Mouse (Mus musculus) heart, embryonic 15.5 days (tissue): ENCODE results near the gene Pask. TPM values are rescaled to one million over a fixed set of nuclear protein-coding genes. Genes with fewer than 3 reads are reported as not detected.

ENCODE experiments used
- ATAC-seq: fragments of 200-750 bp; cut with Nextera tagmentation; replicated peaks from 2 replicates; pipeline ENCODE4 v1.8.0; 2017; ENCODE audit warnings: low read depth, moderate TSS enrichment; ENCODE audit not compliant: insufficient number of reproducible peaks, insufficient read depth, low FRiP score
- H3K27ac ChIP-seq: fragments of 300-500 bp; sonication (generic); 2 replicates; pipeline ENCODE4 v1.5.1; 2015; ENCODE audit warnings: mild to moderate bottlenecking, inconsistent platforms
- H3K27me3 ChIP-seq: fragments of 300-500 bp; sonication (generic); 2 replicates; pipeline ENCODE4 v1.6.1; 2015; ENCODE audit warnings: inconsistent platforms
- H3K36me3 ChIP-seq: fragments of 300-500 bp; sonication (generic); 2 replicates; pipeline ENCODE4 v1.6.1; 2015; ENCODE audit warnings: mild to moderate bottlenecking, inconsistent platforms
- H3K4me1 ChIP-seq: fragments of 300-500 bp; sonication (generic); replicated peaks from 2 replicates; pipeline ENCODE4 v1.6.1; 2015; ENCODE audit warnings: inconsistent platforms
- H3K4me2 ChIP-seq: fragments of 300-500 bp; sonication (generic); 2 replicates; pipeline ENCODE4 v1.6.1; 2015; ENCODE audit warnings: inconsistent platforms, mild to moderate bottlenecking, moderate library complexity
- H3K4me3 ChIP-seq: fragments of 300-500 bp; sonication (generic); 2 replicates; pipeline ENCODE4 v1.5.1; 2015; ENCODE audit warnings: mild to moderate bottlenecking, inconsistent platforms
- H3K9ac ChIP-seq: fragments of 300-500 bp; sonication (generic); 2 replicates; pipeline ENCODE4 v1.6.1; 2015; ENCODE audit warnings: mild to moderate bottlenecking, inconsistent platforms
- H3K9me3 ChIP-seq: fragments of 300-500 bp; sonication (generic); replicated peaks from 2 replicates; pipeline ENCODE4 v1.6.1; 2016; ENCODE audit warnings: inconsistent platforms
- WGBS: fragments of 180-500 bp; shearing (Covaris S2); methylation state at CpG from one replicate; pipeline ENCODE4 v1.1.7; 2015; ENCODE audit warnings: mixed read lengths; 5-methylcytosine and 5-hydroxymethylcytosine counted together
- microRNA-seq: library from miRNA; unstranded; fragments of <30 nt; microRNA quantifications from one replicate; pipeline ENCODE4, GENCODE M21; 2016
- polyA plus RNA-seq: library from polyadenylated mRNA; unstranded; fragments of >200 nt; fragmentation: Nextera tagmentation; extraction: Ambion mirVana; gene quantifications from 2 replicates; pipeline ENCODE4 v1.2.1, GENCODE M21; 2015

The Pask gene
- polyA plus RNA-seq, 1 experiment from 2014 or later = 5.4 TPM

DNA sequence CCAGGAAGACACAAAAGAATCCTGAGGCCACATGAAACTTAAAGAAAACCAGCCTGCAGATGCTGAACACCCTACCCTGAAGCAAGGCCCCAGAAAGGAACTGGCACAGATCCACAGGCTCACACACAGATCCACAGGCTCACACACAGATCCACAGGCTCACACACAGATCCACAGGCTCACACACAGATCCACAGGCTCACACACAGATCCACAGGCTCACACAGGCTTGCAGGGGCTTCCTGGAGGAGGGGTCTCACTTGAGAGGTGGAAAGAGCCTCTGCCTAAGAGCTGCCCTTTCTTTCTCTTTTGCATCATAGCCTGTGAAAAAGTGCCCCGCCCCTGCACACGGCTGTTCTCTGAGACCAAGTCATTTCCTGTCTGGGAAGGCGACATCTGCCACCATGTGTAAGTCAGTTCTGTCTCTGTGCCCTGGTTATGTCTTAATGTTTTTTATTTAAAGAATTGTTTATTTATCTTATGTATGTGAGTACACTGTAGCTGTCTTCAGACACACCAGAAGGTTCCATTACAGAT, 53.5 kb downstream of the Pask start:
- Histone ChIP-seq H3K27me3 (no peaks in the 10 kb centered on the region), H3K36me3 (no peaks in the 10 kb centered on the region), H3K27ac (no peak overlapping the region), H3K4me1 (no peaks in the 10 kb centered on the region), H3K4me2 (no peak overlapping the region), H3K9me3 (no peaks in the 10 kb centered on the region), H3K4me3 (no peak overlapping the region), H3K9ac (no peak overlapping the region)
- ATAC-seq = no peak
- 45% methylated on average over 3 of the region's 3 CpGs for WGBS

DNA sequence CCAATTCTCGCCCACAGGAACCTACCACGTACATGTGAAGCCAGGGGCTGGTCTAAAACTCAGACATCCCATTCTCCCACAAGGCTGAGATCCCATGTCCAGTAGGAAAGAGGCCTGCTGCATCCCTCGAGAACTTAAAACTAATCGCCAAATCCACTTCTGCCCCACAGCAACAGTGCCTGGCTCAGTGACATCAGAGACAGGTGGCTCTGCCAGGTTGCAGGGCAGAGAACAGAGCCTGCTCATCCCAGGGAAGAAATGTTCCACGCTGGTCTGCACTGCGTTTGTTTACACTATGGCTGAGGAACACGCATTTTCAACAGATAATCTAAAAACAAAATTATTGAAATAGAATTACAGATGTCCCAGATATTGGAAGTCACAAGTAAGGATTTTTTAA, 66.2 kb downstream of the Pask start:
- H3K4me3 ChIP-seq = no peak overlapping the region
- no peak for ATAC-seq
- no peak overlapping the region for H3K9ac ChIP-seq
- H3K27me3 ChIP-seq = peaks cover 3% of the 10 kb centered on the region; the same call in 1 of the 2 replicates
- 74% methylated on average over 7 of the region's 7 CpGs for WGBS
- no peaks in the 10 kb centered on the region for H3K36me3 ChIP-seq
- H3K27ac ChIP-seq = no peak overlapping the region
- H3K4me1 ChIP-seq = no peaks in the 10 kb centered on the region
- no peak overlapping the region for H3K4me2 ChIP-seq
- H3K9me3 ChIP-seq = no peaks in the 10 kb centered on the region

DNA sequence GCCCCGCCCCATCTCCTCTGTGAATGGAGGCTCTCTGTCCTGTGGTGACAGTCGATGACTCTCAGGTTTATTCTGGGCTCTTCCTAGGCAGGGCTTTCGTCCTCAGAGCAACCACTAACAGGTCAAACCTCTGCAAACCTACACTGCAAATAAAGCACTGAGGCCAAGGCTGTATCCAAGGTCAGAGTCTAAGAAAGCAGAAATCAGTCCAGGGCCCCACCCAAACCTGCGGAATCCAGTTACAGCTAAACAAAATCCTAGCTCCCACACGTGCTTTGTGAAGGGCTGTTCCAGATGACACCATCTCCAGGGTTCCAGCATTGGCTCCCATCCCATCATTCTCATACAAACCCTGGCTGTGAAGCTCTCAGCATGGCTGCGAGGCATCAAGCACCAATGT, 67.7 kb downstream of the Pask start:
- ATAC-seq = no peak
- Histone ChIP-seq H3K4me2 (no peak overlapping the region), H3K4me3 (no peak overlapping the region), H3K9me3 (no peaks in the 10 kb centered on the region), H3K4me1 (no peaks in the 10 kb centered on the region), H3K27me3 (peaks cover 3% of the 10 kb centered on the region; the same call in 1 of the 2 replicates), H3K36me3 (no peaks in the 10 kb centered on the region), H3K9ac (no peak overlapping the region), H3K27ac (no peak overlapping the region)
- 74% methylated on average over 6 of the region's 6 CpGs for WGBS

DNA sequence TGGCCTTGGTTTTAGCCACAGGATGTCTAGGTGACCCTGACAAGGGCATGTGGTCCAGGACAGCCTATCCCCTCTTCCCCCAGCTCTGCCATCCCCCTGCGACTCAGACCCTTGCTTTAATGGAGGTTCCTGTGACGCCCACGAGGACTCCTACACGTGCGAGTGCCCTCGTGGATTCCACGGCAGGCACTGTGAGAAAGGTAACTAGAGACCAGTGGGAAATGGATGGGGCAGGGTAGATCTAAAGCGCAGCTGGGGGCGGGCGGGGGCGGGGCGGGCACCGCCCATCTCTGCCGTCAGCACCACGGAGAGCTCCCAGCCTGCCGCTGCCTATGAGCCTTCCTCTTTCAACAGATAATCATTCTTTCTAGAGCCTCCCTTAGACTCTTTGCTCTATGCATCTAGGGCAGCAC, 70.9 kb downstream of the Pask start:
- no peak for ATAC-seq
- WGBS = 4% methylated on average over 16 of the region's 16 CpGs

DNA sequence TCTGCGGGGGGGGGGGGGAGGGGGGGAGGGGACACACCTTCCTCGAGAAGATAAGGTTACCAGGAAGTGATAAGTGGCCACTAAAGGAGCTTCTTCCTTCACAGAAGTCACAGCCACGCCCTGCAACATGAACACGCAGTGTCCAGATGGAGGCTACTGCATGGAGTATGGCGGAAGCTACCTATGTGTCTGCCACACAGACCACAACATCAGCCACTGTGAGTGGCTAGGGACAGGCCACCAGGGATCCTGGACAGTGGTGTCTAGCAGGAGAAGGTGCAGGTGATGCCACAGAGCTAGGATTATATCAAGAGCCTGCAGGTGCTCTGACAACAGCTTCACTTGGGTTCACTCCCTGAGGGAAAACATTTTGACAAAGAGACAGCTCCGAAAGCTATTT, 71.5 kb downstream of the Pask start:
- no peak for ATAC-seq

More for the DNA sequence above, 70.9 kb downstream of the Pask start:
- peaks cover 3% of the 10 kb centered on the region; the same call in 1 of the 2 replicates for H3K27me3 ChIP-seq
- H3K27ac ChIP-seq = no peak overlapping the region
- H3K4me1 ChIP-seq = no peaks in the 10 kb centered on the region
- no peak overlapping the region for H3K4me2 ChIP-seq
- no peaks in the 10 kb centered on the region for H3K9me3 ChIP-seq
- no peaks in the 10 kb centered on the region for H3K36me3 ChIP-seq
- no peak overlapping the region for H3K4me3 ChIP-seq
- no peak overlapping the region for H3K9ac ChIP-seq

DNA sequence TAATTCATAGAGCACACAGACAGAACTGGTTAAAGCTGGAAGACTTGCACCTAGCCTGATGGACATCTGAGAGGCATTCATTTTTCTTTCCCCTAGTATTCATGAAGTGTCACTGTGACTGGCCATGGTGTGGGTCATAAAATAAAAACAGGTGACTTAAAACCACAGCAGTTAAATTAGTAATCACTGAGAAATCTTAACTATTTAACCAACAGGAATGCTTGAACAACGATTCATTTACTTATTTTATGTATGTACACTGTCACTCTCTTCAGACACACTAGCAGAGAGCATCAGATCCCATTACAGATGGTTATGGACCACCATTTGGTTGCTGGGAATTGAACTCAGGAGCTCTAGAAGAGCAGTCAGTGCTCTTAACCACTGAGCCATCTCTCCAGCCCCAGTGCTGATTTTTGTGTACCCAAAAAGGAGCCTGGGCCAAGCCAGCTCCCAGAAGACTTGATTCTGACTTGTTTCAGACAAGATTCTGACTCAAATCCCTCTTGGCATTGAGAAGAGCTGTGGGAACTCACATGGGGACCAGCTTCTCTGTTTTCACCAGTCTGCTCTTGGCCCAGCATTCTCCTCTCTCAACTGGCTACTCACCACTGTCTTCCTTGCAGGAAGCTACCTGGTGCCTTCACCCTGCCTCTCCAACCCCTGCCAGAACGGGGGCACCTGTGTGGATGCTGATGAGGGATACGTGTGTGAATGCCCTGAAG, 72.6 kb downstream of the Pask start:
- Histone ChIP-seq H3K4me2 (no peak overlapping the region), H3K4me3 (no peak overlapping the region), H3K9ac (no peak overlapping the region), H3K4me1 (no peaks in the 10 kb centered on the region), H3K27me3 (no peaks in the 10 kb centered on the region), H3K27ac (no peak overlapping the region), H3K36me3 (no peaks in the 10 kb centered on the region), H3K9me3 (no peaks in the 10 kb centered on the region)
- 54% methylated on average over 3 of the region's 3 CpGs for WGBS
- no peak for ATAC-seq

More for the DNA sequence above, 71.5 kb downstream of the Pask start:
- Histone ChIP-seq H3K4me1 (no peaks in the 10 kb centered on the region), H3K36me3 (no peaks in the 10 kb centered on the region), H3K9ac (no peak overlapping the region), H3K4me2 (no peak overlapping the region), H3K9me3 (no peaks in the 10 kb centered on the region), H3K27me3 (peaks cover 3% of the 10 kb centered on the region; the same call in 1 of the 2 replicates), H3K27ac (no peak overlapping the region), H3K4me3 (no peak overlapping the region)
- 67% methylated on average over 5 of the region's 6 CpGs for WGBS

DNA sequence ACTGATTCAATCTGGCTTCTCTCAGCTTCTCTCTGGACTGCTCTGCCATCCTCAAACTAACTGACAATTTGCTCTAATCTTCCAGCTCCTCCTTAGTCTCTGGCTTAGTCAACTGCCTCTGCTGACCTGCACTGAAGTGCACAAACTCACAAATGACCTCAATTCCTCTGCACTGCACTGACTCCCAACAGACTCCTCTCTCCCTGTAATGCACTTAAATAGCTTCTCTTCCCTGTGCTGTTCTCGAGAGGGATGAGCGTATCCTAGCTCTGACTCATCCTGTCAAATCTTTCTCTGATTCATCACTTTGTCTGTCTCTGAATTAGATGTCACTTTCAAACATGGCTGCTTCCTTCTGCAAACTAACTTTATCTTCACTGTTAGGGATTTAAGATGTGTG, 75.0 kb downstream of the Pask start:
- WGBS = 80% methylated on average over 2 of the region's 2 CpGs
- H3K27me3 ChIP-seq = no peaks in the 10 kb centered on the region
- H3K9ac ChIP-seq = no peak overlapping the region
- no peak overlapping the region for H3K4me3 ChIP-seq
- no peaks in the 10 kb centered on the region for H3K9me3 ChIP-seq
- no peaks in the 10 kb centered on the region for H3K36me3 ChIP-seq
- no peak overlapping the region for H3K4me2 ChIP-seq
- no peaks in the 10 kb centered on the region for H3K4me1 ChIP-seq
- H3K27ac ChIP-seq = no peak overlapping the region
- ATAC-seq = no peak

DNA sequence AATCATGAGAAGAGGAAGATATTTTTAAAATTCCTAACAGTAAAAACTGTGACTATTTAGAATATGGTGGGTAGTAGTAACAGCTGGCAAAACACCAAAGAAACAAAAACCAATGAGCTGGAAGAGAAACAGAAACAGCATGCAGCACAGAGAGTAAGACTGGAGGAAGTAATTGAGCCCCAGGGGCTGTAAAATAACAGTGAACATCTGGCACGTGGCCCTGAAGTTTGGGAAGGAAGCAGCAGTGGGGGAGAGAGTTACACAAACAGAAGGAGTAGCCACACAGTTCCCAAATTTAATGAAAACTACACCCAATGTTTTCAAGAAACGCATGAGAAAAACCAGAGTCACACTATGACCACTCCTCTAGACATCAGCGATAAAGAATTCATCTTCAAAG, 76.1 kb downstream of the Pask start:
- H3K27ac ChIP-seq = no peak overlapping the region
- H3K9me3 ChIP-seq = no peaks in the 10 kb centered on the region
- no peaks in the 10 kb centered on the region for H3K4me1 ChIP-seq
- no peak overlapping the region for H3K4me2 ChIP-seq
- WGBS = 34% methylated on average over 3 of the region's 3 CpGs
- H3K27me3 ChIP-seq = no peaks in the 10 kb centered on the region
- ATAC-seq = no peak
- H3K36me3 ChIP-seq = no peaks in the 10 kb centered on the region
- H3K9ac ChIP-seq = no peak overlapping the region
- no peak overlapping the region for H3K4me3 ChIP-seq

Small RNAs within 50 kb of the gene (microRNA-seq; reads per million reads assigned to microRNA genes)
- not detected for gene Mir6345
- gene Mir6901 = not detected
- not detected for gene Mir6902

Other genes starting within 250 kb of the Pask start
- 10.2 and 13.8 TPM in 2 replicates for gene Kif1a, start 241.5 kb downstream of the Pask start, polyA plus RNA-seq
- 0.14 TPM in 1 of 2 replicates, not detected in the other for gene Agxt, start 208.2 kb downstream of the Pask start, polyA plus RNA-seq
- gene 2310007B03Rik, start 182.5 kb downstream of the Pask start, polyA plus RNA-seq = 0.38 and 1.2 TPM in 2 replicates
- 0.26 and 0.55 TPM in 2 replicates for gene Crocc2, start 174.8 kb downstream of the Pask start, polyA plus RNA-seq
- 3.0 and 7.8 TPM in 2 replicates for gene Sned1, start 107.6 kb downstream of the Pask start, polyA plus RNA-seq
- gene Mterf4, start 37.6 kb downstream of the Pask start, polyA plus RNA-seq = 19.2 and 22.5 TPM in 2 replicates
- gene Ppp1r7, start 628 bp downstream of the Pask start, polyA plus RNA-seq = 41.1 and 46.2 TPM in 2 replicates
- 0.16 and 0.33 TPM in 2 replicates for gene Ano7, start 30.4 kb upstream of the Pask start, polyA plus RNA-seq
- gene Hdlbp, start 135.3 kb upstream of the Pask start, polyA plus RNA-seq = 124 and 140 TPM in 2 replicates
- gene Farp2, start 168.6 kb upstream of the Pask start, polyA plus RNA-seq = 4.1 and 4.8 TPM in 2 replicates